Mouse (Mus musculus) layer of hippocampus, postnatal 10 days (tissue): ENCODE measurements at regions not wholly inside any gene's neighbourhood (a gene's known extent, or its start where the extent isn't known, plus 50 kb on each side); places are given as distances from the start of the nearest gene placed in this dataset.
A peak's percentile ranks its signal among the peaks of the same experiment; 100 is the strongest.
"Not testable (repeated sequence)": the region's sequence is repeated elsewhere in the genome, so short reads cannot be mapped to it uniquely, and the experiment has no call there.

ENCODE experiments used
- DNase-seq, 2 experiments: peaks; one replicate each; pipeline ENCODE4 v3.0.0; 2021; ENCODE audit warnings: low spot score in 2 of 2

GRCm38 (mm10) chr3:21859436-21859835, 217.0 kb upstream of the Tbl1xr1 start:
- no peak for DNase-seq

- DNase-seq = no peak
Observed at GRCm38 (mm10) chr3:21860915-21861635, 215.4 kb upstream of the Tbl1xr1 start.

- DNase-seq = no peak
Observed at GRCm38 (mm10) chr3:21861636-21861970, 214.8 kb upstream of the Tbl1xr1 start.

- no peak for DNase-seq
Observed at GRCm38 (mm10) chr3:21864391-21864790, 212.1 kb upstream of the Tbl1xr1 start.

GRCm38 (mm10) chr3:21865856-21866255, 210.6 kb upstream of the Tbl1xr1 start:
- DNase-seq = no peak

GRCm38 (mm10) chr3:21878396-21878795, 198.1 kb upstream of the Tbl1xr1 start:
- DNase-seq = no peak

GRCm38 (mm10) chr3:21884216-21884615, 192.2 kb upstream of the Tbl1xr1 start:
- DNase-seq = no peak

- DNase-seq = no peak
Observed at GRCm38 (mm10) chr3:21888710-21889109, 187.7 kb upstream of the Tbl1xr1 start.

GRCm38 (mm10) chr3:21891819-21892480, 184.5 kb upstream of the Tbl1xr1 start:
- DNase-seq = no peak

GRCm38 (mm10) chr3:21892864-21893404, 183.5 kb upstream of the Tbl1xr1 start:
- DNase-seq = peak in 1 of 2 experiments; percentile 10

- DNase-seq = no peak
Observed at GRCm38 (mm10) chr3:21895551-21895950, 180.9 kb upstream of the Tbl1xr1 start.

GRCm38 (mm10) chr3:21898241-21898640, 178.2 kb upstream of the Tbl1xr1 start:
- DNase-seq = no peak

GRCm38 (mm10) chr3:21905384-21906073, 170.9 kb upstream of the Tbl1xr1 start:
- DNase-seq = no peak

- DNase-seq = no peak
Observed at GRCm38 (mm10) chr3:21908828-21909227, 167.6 kb upstream of the Tbl1xr1 start.

GRCm38 (mm10) chr3:21910080-21910479, 166.4 kb upstream of the Tbl1xr1 start:
- no peak for DNase-seq

GRCm38 (mm10) chr3:21911071-21911470, 165.4 kb upstream of the Tbl1xr1 start:
- DNase-seq = no peak

GRCm38 (mm10) chr3:21917228-21917910, 159.1 kb upstream of the Tbl1xr1 start:
- peak in 1 of 2 experiments; percentile 2 for DNase-seq

- peak in 1 of 2 experiments; percentile 5 for DNase-seq
Observed at GRCm38 (mm10) chr3:21918431-21918830, 158.0 kb upstream of the Tbl1xr1 start.

GRCm38 (mm10) chr3:21919931-21920330, 156.5 kb upstream of the Tbl1xr1 start:
- peak in 1 of 2 experiments; percentile 2 for DNase-seq

GRCm38 (mm10) chr3:21931951-21932350, 144.5 kb upstream of the Tbl1xr1 start:
- DNase-seq = no peak

GRCm38 (mm10) chr3:21932696-21933095, 143.8 kb upstream of the Tbl1xr1 start:
- DNase-seq = not testable (repeated sequence)
